ENCODE assay signal across 16 mouse cellular contexts in genomic region chr14:100713592-100713991, GRCm38 (mm10).
DNase-seq lines count a peak whose midpoint lies in the region; ATAC-seq lines count a peak whose summit lies in the region.
"Had no signal": no experiment of that assay in that cellular context is flagged by ENCODE, and none has a peak within 500 bp of the region (broad histone marks: within the 10 kb centered on the region; RNA-seq: fewer than 3 reads in every experiment).

No protein-coding gene starts in this region.

- H3K9ac ChIP-seq in forebrain, embryonic 15.5 days (replicated peaks) = no peak overlapping the region
- no peak overlapping the region for H3K9ac ChIP-seq in neural tube, embryonic 14.5 days (replicated peaks; ENCODE audit: low read depth, low read length)
- H3K9ac ChIP-seq: heart, embryonic 15.5 days; kidney, embryonic 15.5 days; liver, embryonic 15.5 days had no signal

- DNase-seq in cerebellum, postnatal 10 days = peak; percentile 55 to 69
- DNase-seq in cerebellum, adult 9-10 months = no peak
- peak; percentile 59 for DNase-seq in mesoderm, embryonic 11.5 days (ENCODE audit: low read depth, low spot score)
- DNase-seq in heart, adult 11 months = no peak
- DNase-seq in right cerebral cortex, postnatal 10 days (ENCODE audit: low spot score in 2 of 2) = no peak
- no peak for DNase-seq in right cerebral cortex, postnatal 25 days
- DNase-seq: adrenal gland, postnatal 14 days; gastrocnemius, postnatal 14 days had no signal

- H3K36me3 ChIP-seq in forebrain, embryonic 15.5 days = no peaks in the 10 kb centered on the region
- no peaks in the 10 kb centered on the region for H3K36me3 ChIP-seq in neural tube, embryonic 14.5 days (ENCODE audit: control insufficient read depth, insufficient read depth, low read length)
- H3K36me3 ChIP-seq: heart, embryonic 15.5 days; kidney, embryonic 15.5 days; limb, embryonic 10.5 days; liver, embryonic 15.5 days had no signal

- H3K27me3 ChIP-seq in forebrain, embryonic 15.5 days = no peaks in the 10 kb centered on the region
- no peaks in the 10 kb centered on the region for H3K27me3 ChIP-seq in neural tube, embryonic 14.5 days (ENCODE audit: control insufficient read depth, insufficient read depth, low read length)
- H3K27me3 ChIP-seq: heart, embryonic 15.5 days; kidney, embryonic 15.5 days; liver, embryonic 15.5 days had no signal

- H3K4me3 ChIP-seq in forebrain, embryonic 15.5 days = no peak overlapping the region
- H3K4me3 ChIP-seq in neural tube, embryonic 14.5 days (ENCODE audit: low read depth, low read length) = no peak overlapping the region
- H3K4me3 ChIP-seq: heart, embryonic 15.5 days; kidney, embryonic 15.5 days; limb, embryonic 10.5 days; liver, embryonic 15.5 days had no signal

- peak overlapping the region; percentile 27 for H3K27ac ChIP-seq in forebrain, embryonic 15.5 days (replicated peaks)
- peak overlapping the region; percentile 31; the same call in 1 of the 2 replicates for H3K27ac ChIP-seq in neural tube, embryonic 14.5 days (ENCODE audit: low read depth, low read length)
- H3K27ac ChIP-seq: heart, embryonic 15.5 days; kidney, embryonic 15.5 days; liver, embryonic 15.5 days; macrophage had no signal

- H3K4me1 ChIP-seq in forebrain, embryonic 15.5 days = peaks cover 13% of the 10 kb centered on the region
- no peaks in the 10 kb centered on the region for H3K4me1 ChIP-seq in neural tube, embryonic 14.5 days (ENCODE audit: control insufficient read depth, insufficient read depth, low read length)
- H3K4me1 ChIP-seq: heart, embryonic 15.5 days; kidney, embryonic 15.5 days; liver, embryonic 15.5 days had no signal

- no peaks in the 10 kb centered on the region for H3K9me3 ChIP-seq in forebrain, embryonic 15.5 days
- no peaks in the 10 kb centered on the region for H3K9me3 ChIP-seq in neural tube, embryonic 14.5 days (ENCODE audit: control insufficient read depth, low read length)
- H3K9me3 ChIP-seq: heart, embryonic 15.5 days; kidney, embryonic 15.5 days; limb, embryonic 10.5 days; liver, embryonic 15.5 days had no signal

- H3K4me2 ChIP-seq in forebrain, embryonic 15.5 days (replicated peaks) = no peak overlapping the region
- H3K4me2 ChIP-seq in neural tube, embryonic 14.5 days (ENCODE audit: low read depth, low read length) = no peak overlapping the region
- H3K4me2 ChIP-seq: heart, embryonic 15.5 days; kidney, embryonic 15.5 days; liver, embryonic 15.5 days had no signal

- ATAC-seq in forebrain, embryonic 15.5 days (replicated peaks) = peak; percentile 64
- peak; percentile 78 for ATAC-seq in neural tube, embryonic 14.5 days (ENCODE audit: low read depth)
- ATAC-seq: inflammation-experienced regulatory T-cells, adult 6 months had no signal

- 25% methylated on average over 6 of the region's 6 CpGs for WGBS in forebrain, embryonic 15.5 days
- WGBS in neural tube, embryonic 14.5 days = 34% methylated on average over 6 of the region's 6 CpGs

Comparison
In these comparisons a context has a peak if more than half of its experiments do, and no peak if none do; other contexts are left out.
1. DNase-seq: peak in cerebellum, postnatal 10 days (2 of 2) and mesoderm, embryonic 11.5 days (single experiment); none in cerebellum, adult 9-10 months (single experiment), heart, adult 11 months (single experiment), right cerebral cortex, postnatal 10 days (0 of 2) and right cerebral cortex, postnatal 25 days (single experiment).